Mouse (Mus musculus) hindbrain, embryonic 13.5 days (tissue): ENCODE results near the gene Ahnak2. TPM values are rescaled to one million over a fixed set of nuclear protein-coding genes. Genes with fewer than 3 reads are reported as not detected.
A peak's percentile ranks its signal among the peaks of the same experiment; 100 is the strongest.

Source experiments
- ATAC-seq: fragments of 200-750 bp; cut with Nextera tagmentation; 2 replicates; pipeline ENCODE4 v1.8.0; 2017; ENCODE audit warnings: moderate TSS enrichment; ENCODE audit not compliant: low FRiP score
- H3K27ac ChIP-seq: fragments of 300-500 bp; sonication (generic); 2 replicates; pipeline ENCODE4 v1.5.1; 2015; ENCODE audit warnings: inconsistent platforms, mild to moderate bottlenecking, moderate library complexity
- H3K27me3 ChIP-seq: fragments of 300-500 bp; sonication (generic); 2 replicates; pipeline ENCODE4 v1.6.1; 2015; ENCODE audit warnings: mild to moderate bottlenecking, inconsistent platforms
- H3K36me3 ChIP-seq: fragments of 300-500 bp; sonication (generic); 2 replicates; pipeline ENCODE4 v1.6.1; 2015; ENCODE audit warnings: mild to moderate bottlenecking, inconsistent platforms
- H3K4me1 ChIP-seq: fragments of 300-500 bp; sonication (generic); replicated peaks from 2 replicates; pipeline ENCODE4 v1.6.1; 2015; ENCODE audit warnings: inconsistent platforms
- H3K4me2 ChIP-seq: fragments of 300-500 bp; sonication (generic); 2 replicates; pipeline ENCODE4 v1.6.1; 2015; ENCODE audit warnings: inconsistent platforms, mild to moderate bottlenecking, moderate library complexity
- H3K4me3 ChIP-seq: fragments of 300-500 bp; sonication (generic); 2 replicates; pipeline ENCODE4 v1.5.1; 2015; ENCODE audit warnings: mild to moderate bottlenecking, inconsistent platforms
- H3K9ac ChIP-seq: fragments of 300-500 bp; sonication (generic); 2 replicates; pipeline ENCODE4 v1.6.1; 2015; ENCODE audit warnings: mild to moderate bottlenecking, inconsistent platforms
- H3K9me3 ChIP-seq: fragments of 300-500 bp; sonication (generic); 2 replicates; pipeline ENCODE4 v1.6.1; 2016; ENCODE audit warnings: inconsistent platforms
- WGBS: fragments of 180-500 bp; shearing (Covaris S2); methylation state at CpG from one replicate; pipeline ENCODE4 v1.1.7; 2015; 5-methylcytosine and 5-hydroxymethylcytosine counted together
- polyA plus RNA-seq: library from polyadenylated mRNA; unstranded; fragments of >200 nt; fragmentation: Nextera tagmentation; extraction: Ambion mirVana; gene quantifications from 2 replicates; pipeline ENCODE4 v1.2.1, GENCODE M21; 2015

Gene Ahnak2
- polyA plus RNA-seq, 1 experiment from 2014 or later: 0.86 TPM

GRCm38 (mm10) chr12:112734881-112735655 lies 67.4 kb downstream of the Ahnak2 start:
- Histone ChIP-seq H3K27me3 (no peaks in the 10 kb centered on the region), H3K27ac (no peak overlapping the region), H3K4me1 (no peaks in the 10 kb centered on the region), H3K9me3 (no peaks in the 10 kb centered on the region), H3K9ac (no peak overlapping the region), H3K36me3 (peaks cover 99% of the 10 kb centered on the region), H3K4me3 (no peak overlapping the region), H3K4me2 (no peak overlapping the region)
- 91% methylated on average over 19 of the region's 19 CpGs for WGBS
- no peak for ATAC-seq

DNA sequence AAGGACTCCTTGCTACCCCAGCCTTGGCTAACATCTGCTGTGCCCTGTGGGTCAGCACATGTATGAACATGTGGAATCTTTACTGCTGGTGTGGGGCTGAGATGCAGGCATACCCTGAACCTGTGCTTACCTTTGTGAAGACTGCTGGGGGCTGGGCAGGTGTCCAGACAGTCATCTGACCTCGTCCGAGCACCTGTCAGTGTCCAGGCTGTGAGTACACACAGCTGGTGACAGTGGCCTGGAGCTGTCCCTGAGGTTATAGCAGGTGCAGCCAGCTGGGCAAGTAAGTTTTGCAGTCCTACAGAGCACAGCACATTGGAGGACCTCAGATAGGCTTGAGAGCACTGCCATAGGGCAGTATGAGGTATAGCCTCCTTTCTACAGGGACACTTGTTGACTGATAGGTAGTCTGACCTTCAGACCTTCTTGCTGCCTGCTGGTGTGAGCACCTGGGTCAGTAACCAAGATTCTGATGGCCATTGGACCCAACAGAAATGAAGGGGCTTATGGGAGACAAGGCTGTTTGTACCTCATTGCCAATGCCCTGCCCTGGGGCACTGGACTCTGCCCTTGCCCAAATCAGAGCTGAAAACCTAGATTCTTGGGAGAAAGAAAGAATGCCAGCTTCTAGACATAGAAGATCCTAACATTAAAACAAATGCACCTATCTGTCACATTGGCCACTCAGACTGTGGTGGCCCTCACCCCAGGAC lies 68.2 kb downstream of the Ahnak2 start:
- H3K9ac ChIP-seq: no peak overlapping the region
- no peak for ATAC-seq
- no peaks in the 10 kb centered on the region for H3K27me3 ChIP-seq
- H3K4me1 ChIP-seq: no peaks in the 10 kb centered on the region
- 81% methylated on average over 2 of the region's 2 CpGs for WGBS
- H3K4me2 ChIP-seq: no peak overlapping the region
- H3K9me3 ChIP-seq: no peaks in the 10 kb centered on the region
- H3K27ac ChIP-seq: no peak overlapping the region
- H3K36me3 ChIP-seq: peaks cover 96% of the 10 kb centered on the region
- H3K4me3 ChIP-seq: no peak overlapping the region

DNA sequence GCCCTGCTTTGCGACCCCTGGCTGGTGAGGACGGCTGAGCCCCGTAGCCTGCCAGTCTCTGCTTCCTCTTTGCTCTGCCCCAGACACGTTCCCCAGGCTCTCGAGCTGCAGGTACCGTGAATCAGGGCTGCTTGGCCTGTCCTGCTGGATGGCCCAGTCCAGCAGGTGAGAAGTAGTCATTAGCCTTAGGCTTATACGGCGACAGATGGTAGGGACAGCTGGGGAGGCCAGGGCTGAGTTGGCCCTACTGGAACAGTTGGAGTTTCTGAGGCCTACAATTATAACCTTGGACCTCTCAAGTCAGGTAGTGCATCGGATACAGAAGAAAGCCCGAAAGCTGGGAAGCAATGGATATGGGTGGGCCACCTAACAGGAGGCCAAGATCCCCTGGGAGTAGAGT lies 69.9 kb downstream of the Ahnak2 start:
- H3K27me3 ChIP-seq: no peaks in the 10 kb centered on the region
- ATAC-seq: no peak
- WGBS: 93% methylated on average over 10 of the region's 10 CpGs
- H3K36me3 ChIP-seq: peaks cover 83% of the 10 kb centered on the region
- H3K9me3 ChIP-seq: no peaks in the 10 kb centered on the region
- no peak overlapping the region for H3K4me3 ChIP-seq
- H3K9ac ChIP-seq: no peak overlapping the region
- H3K27ac ChIP-seq: no peak overlapping the region
- H3K4me1 ChIP-seq: peaks cover 3% of the 10 kb centered on the region
- no peak overlapping the region for H3K4me2 ChIP-seq

DNA sequence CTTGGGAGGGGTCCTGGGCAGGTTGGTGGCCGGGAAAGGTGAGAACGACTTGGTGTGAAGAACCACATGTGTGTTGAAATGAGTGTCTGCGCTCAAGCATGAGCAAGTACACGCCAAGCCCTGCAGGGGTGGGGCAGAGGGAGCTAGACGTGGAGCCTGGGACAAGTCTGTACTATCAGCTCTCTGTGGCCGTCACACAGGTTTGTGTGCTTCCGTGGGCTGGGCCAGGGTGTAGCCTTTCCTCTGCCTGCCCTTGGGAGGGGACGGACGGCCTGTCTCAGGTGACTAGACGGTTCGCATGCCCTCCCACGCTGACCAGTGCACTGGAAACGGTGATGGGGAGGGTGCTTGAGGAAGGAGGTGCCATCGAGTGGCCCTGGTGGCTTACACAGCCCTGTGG lies 71.6 kb downstream of the Ahnak2 start:
- H3K4me2 ChIP-seq: no peak overlapping the region
- peaks cover 77% of the 10 kb centered on the region for H3K36me3 ChIP-seq
- H3K27me3 ChIP-seq: no peaks in the 10 kb centered on the region
- no peaks in the 10 kb centered on the region for H3K9me3 ChIP-seq
- ATAC-seq: no peak
- WGBS: 88% methylated on average over 14 of the region's 14 CpGs
- H3K27ac ChIP-seq: no peak overlapping the region
- no peak overlapping the region for H3K4me3 ChIP-seq
- no peak overlapping the region for H3K9ac ChIP-seq
- H3K4me1 ChIP-seq: peaks cover 21% of the 10 kb centered on the region

GRCm38 (mm10) chr12:112727801-112728200 lies 74.7 kb downstream of the Ahnak2 start:
- Histone ChIP-seq H3K27ac (no peak overlapping the region), H3K9me3 (no peaks in the 10 kb centered on the region), H3K4me1 (peaks cover 48% of the 10 kb centered on the region), H3K9ac (0 out of 2 replicates have a peak overlapping the region, but pooled peaks have one; percentile 44), H3K4me3 (no peak overlapping the region), H3K36me3 (peaks cover 55% of the 10 kb centered on the region), H3K4me2 (no peak overlapping the region), H3K27me3 (peaks cover 5% of the 10 kb centered on the region; the same call in 1 of the 2 replicates)
- ATAC-seq: no peak
- 58% methylated on average over 8 of the region's 8 CpGs for WGBS

GRCm38 (mm10) chr12:112724077-112724805 lies 78.2 kb downstream of the Ahnak2 start:
- WGBS: 79% methylated on average over 11 of the region's 11 CpGs
- H3K27ac ChIP-seq: no peak overlapping the region
- no peak overlapping the region for H3K9ac ChIP-seq
- peaks cover 29% of the 10 kb centered on the region for H3K27me3 ChIP-seq
- ATAC-seq: no peak
- H3K9me3 ChIP-seq: no peaks in the 10 kb centered on the region
- H3K4me3 ChIP-seq: peak overlapping the region; percentile 4; the same call in 1 of the 2 replicates
- H3K4me2 ChIP-seq: 0 out of 2 replicates have a peak overlapping the region, but pooled peaks have one; percentile 6
- H3K4me1 ChIP-seq: peaks cover 56% of the 10 kb centered on the region
- peaks cover 23% of the 10 kb centered on the region for H3K36me3 ChIP-seq

GRCm38 (mm10) chr12:112723445-112723844 lies 79.0 kb downstream of the Ahnak2 start:
- H3K27me3 ChIP-seq: peaks cover 29% of the 10 kb centered on the region
- no peak overlapping the region for H3K27ac ChIP-seq
- peaks cover 56% of the 10 kb centered on the region for H3K4me1 ChIP-seq
- ATAC-seq: no peak
- H3K4me2 ChIP-seq: peak overlapping the region; percentile 83
- H3K9ac ChIP-seq: peak overlapping the region; percentile 97
- peaks cover 23% of the 10 kb centered on the region for H3K36me3 ChIP-seq
- 82% methylated on average over 6 of the region's 6 CpGs for WGBS
- H3K4me3 ChIP-seq: peak overlapping the region; percentile 88
- no peaks in the 10 kb centered on the region for H3K9me3 ChIP-seq

- 10% methylated on average over 5 of the region's 5 CpGs for WGBS
- Histone ChIP-seq H3K27ac (peak overlapping the region; percentile 81), H3K9ac (peak overlapping the region; percentile 97), H3K9me3 (no peaks in the 10 kb centered on the region), H3K4me1 (peaks cover 56% of the 10 kb centered on the region), H3K4me3 (peak overlapping the region; percentile 88), H3K36me3 (peaks cover 23% of the 10 kb centered on the region), H3K27me3 (peaks cover 29% of the 10 kb centered on the region), H3K4me2 (peak overlapping the region; percentile 83)
- ATAC-seq: peak; percentile 15; the same call in 1 of the 2 replicates
These were observed 79.5 kb downstream of the Ahnak2 start for GRCm38 (mm10) chr12:112723028-112723330.

DNA sequence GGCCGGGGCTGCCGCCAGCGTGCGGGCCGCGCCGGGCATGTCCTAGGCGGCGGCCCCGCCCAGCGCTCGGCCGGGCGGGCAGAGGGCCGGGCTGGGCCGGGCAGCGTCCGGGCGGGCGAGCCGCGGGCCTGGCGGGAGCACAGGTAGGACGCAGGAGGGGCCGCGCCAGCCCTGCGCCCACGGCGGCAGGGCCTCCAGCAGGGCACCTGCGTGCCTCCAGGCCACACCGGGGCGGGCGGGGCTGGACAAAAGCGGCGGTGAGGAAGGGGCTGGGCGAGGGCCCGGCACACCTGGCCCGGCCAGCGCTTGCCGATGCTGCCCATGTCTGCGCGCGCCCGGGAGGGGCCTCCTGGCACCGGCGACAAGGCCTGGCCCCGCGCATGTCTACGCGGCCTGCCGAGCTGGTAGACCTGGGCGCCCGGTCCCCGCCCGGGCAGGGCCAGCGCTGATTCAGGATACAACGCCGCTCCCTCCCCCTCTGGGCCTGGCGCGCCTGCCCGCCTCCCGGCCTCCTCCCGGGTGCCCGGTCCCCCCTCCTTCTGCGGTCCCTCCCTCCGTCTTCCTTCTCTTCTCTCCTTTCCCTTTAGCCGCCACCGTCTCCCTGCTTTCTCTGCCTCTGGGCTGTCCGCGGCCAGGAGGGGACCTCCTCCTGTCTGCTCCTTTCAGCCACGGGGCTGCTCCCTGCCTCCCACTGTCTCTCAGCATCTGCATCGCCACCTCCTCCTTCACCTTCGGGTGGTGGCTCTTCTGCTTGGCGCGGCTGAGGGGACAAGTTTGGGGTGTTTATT lies 80.0 kb downstream of the Ahnak2 start:
- Histone ChIP-seq H3K36me3 (peaks cover 18% of the 10 kb centered on the region), H3K9ac (peak overlapping the region; percentile 97), H3K4me3 (peak overlapping the region; percentile 88), H3K4me1 (peaks cover 51% of the 10 kb centered on the region), H3K27ac (peak overlapping the region; percentile 81), H3K27me3 (peaks cover 29% of the 10 kb centered on the region), H3K9me3 (no peaks in the 10 kb centered on the region), H3K4me2 (peak overlapping the region; percentile 83)
- ATAC-seq: peak; percentile 56
- under 1% methylated on average over 52 of the region's 75 CpGs for WGBS
